Mouse (Mus musculus) spleen, adult 2 months (tissue): ENCODE measurements at regions not wholly inside any gene's neighbourhood (a gene's known extent, or its start where the extent isn't known, plus 50 kb on each side); places are given as distances from the start of the nearest gene placed in this dataset.

ENCODE experiments used
- CTCF ChIP-seq: fragments of 200-500 bp; IDR thresholded peaks from 2 replicates; pipeline ENCODE4 v1.5.1; 2011; ENCODE audit warnings: mild to moderate bottlenecking, inconsistent platforms; ENCODE audit not compliant: insufficient read depth, insufficient read length, insufficient replicate concordance; ENCODE audit errors: extremely low read depth
- POLR2A ChIP-seq: fragments of 200-500 bp; IDR thresholded peaks from 2 replicates; pipeline ENCODE4 v1.6.1; 2011; ENCODE audit warnings: low read depth, low read length, inconsistent platforms

DNA sequence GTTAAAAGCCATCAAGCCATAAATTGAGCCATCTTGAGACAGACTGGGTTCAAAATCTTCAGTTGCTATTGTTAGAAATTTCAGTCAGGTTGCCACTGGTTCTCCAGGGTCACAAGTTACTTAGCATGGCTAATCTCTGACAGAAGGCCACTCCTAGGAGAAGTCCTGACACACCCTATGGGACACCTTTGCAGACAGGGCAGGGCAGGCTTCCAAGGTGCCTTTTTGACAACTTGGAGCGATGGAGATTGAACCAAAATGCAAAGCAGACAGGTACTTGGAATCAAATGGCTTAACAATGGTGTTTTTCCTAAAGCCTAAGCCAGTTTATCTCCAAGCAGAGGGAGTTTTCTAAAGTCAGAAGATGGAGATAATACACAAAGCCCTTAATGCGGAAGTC, 90.7 kb upstream of the Tbx3 start:
- no peak for TF ChIP-seq POLR2A
- no peak for TF ChIP-seq CTCF
